Mouse (Mus musculus) lung, adult 2 months (tissue): ENCODE measurements at regions not wholly inside any gene's neighbourhood (a gene's known extent, or its start where the extent isn't known, plus 50 kb on each side); places are given as distances from the start of the nearest gene placed in this dataset.

Source experiments
- CTCF ChIP-seq: fragments of 200-500 bp; IDR thresholded peaks from 2 replicates; pipeline ENCODE4 v1.5.1; 2011; ENCODE audit warnings: mild to moderate bottlenecking, low read length, control low read depth; ENCODE audit not compliant: insufficient read depth
- POLR2A ChIP-seq: fragments of 200-500 bp; IDR thresholded peaks from 2 replicates; pipeline ENCODE4 v1.6.1; 2011; ENCODE audit warnings: low read depth, mild to moderate bottlenecking, control low read depth, low read length, borderline replicate concordance; ENCODE audit errors: extremely low read depth

DNA sequence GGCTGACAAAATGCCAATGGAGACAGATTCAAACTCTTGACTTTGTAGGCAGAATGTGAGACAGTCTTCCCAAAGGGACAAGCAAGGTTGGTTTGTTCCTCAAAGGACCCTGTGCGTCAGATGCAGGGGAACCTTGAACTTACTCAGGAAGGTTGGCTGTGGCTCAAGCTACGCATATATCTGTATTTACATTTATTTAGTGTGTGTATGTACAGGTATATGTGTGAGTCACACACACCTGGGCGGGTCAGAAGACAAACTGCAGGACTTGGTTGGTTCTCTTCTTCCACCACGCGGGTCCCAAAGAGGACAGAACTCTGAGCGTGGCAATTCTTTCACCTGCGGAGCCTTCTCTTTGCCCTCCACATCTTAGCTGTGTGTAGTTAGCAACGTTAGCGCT, 138.8 kb upstream of the Ubr2 start:
- TF ChIP-seq POLR2A (no peak), CTCF (no peak)
